Mouse (Mus musculus): ENCODE results near the gene Sorbs1.

The Sorbs1 gene

GRCm38 (mm10) chr19:40297078-40297797 is 216.3 kb downstream of the Sorbs1 start:
- no peak for DNase-seq

- no peak for DNase-seq
Observed at GRCm38 (mm10) chr19:40294231-40294630, 219.3 kb downstream of the Sorbs1 start.

- no peak for DNase-seq
Observed at GRCm38 (mm10) chr19:40293791-40294190, 219.8 kb downstream of the Sorbs1 start.

- DNase-seq = no peak
Observed at GRCm38 (mm10) chr19:40290099-40290724, 223.4 kb downstream of the Sorbs1 start.

- DNase-seq = no peak
Observed at GRCm38 (mm10) chr19:40288415-40288814, 225.2 kb downstream of the Sorbs1 start.

- no peak for DNase-seq
Observed at GRCm38 (mm10) chr19:40284704-40285103, 228.9 kb downstream of the Sorbs1 start.

- no peak for DNase-seq
Observed at GRCm38 (mm10) chr19:40283415-40283814, 230.2 kb downstream of the Sorbs1 start.

- no peak for DNase-seq
Observed at GRCm38 (mm10) chr19:40278372-40279023, 235.1 kb downstream of the Sorbs1 start.

- no peak for DNase-seq
Observed at GRCm38 (mm10) chr19:40277494-40277893, 236.1 kb downstream of the Sorbs1 start.

GRCm38 (mm10) chr19:40275401-40276188 is 238.0 kb downstream of the Sorbs1 start:
- DNase-seq = peak; percentile 44

GRCm38 (mm10) chr19:40272674-40273073 is 240.9 kb downstream of the Sorbs1 start:
- no peak for DNase-seq

GRCm38 (mm10) chr19:40271308-40271892 is 242.2 kb downstream of the Sorbs1 start, which contains the start of gene Pdlim1:
Gene Pdlim1, minus strand, starts transcription at chr19:40271842.
- peak; percentile 31 for DNase-seq

- DNase-seq = no peak
Observed at GRCm38 (mm10) chr19:40270351-40271307, 242.9 kb downstream of the Sorbs1 start.

- DNase-seq = no peak
Observed at GRCm38 (mm10) chr19:40269526-40269925, 244.1 kb downstream of the Sorbs1 start.

GRCm38 (mm10) chr19:40268493-40268892 is 245.1 kb downstream of the Sorbs1 start:
- no peak for DNase-seq

GRCm38 (mm10) chr19:40267380-40267779 is 246.2 kb downstream of the Sorbs1 start:
- no peak for DNase-seq

- no peak for DNase-seq
Observed at GRCm38 (mm10) chr19:40259485-40259884, 254.1 kb downstream of the Sorbs1 start.

GRCm38 (mm10) chr19:40257396-40257795 is 256.2 kb downstream of the Sorbs1 start:
- no peak for DNase-seq

GRCm38 (mm10) chr19:40256376-40257050 is 257.1 kb downstream of the Sorbs1 start:
- DNase-seq = no peak

GRCm38 (mm10) chr19:40255561-40255960 is 258.0 kb downstream of the Sorbs1 start:
- no peak for DNase-seq

- no peak for DNase-seq
Observed at GRCm38 (mm10) chr19:40254741-40255140, 258.8 kb downstream of the Sorbs1 start.

Measured in kidney, adult 9 months (tissue).